Mouse (Mus musculus): Measurements from ENCODE around the gene Jph3.

- TF ChIP-seq POLR2A (IDR thresholded peaks at IDR 0.05; ENCODE audit: insufficient read length, low read depth): no peak
- TF ChIP-seq MAX (IDR thresholded peaks at IDR 0.05; ENCODE audit: low read depth): no peak
- no peak for TF ChIP-seq TCF12 (IDR thresholded peaks at IDR 0.05; ENCODE audit: insufficient read depth, poor library complexity, severe bottlenecking)
- TF ChIP-seq E2F4 (IDR thresholded peaks at IDR 0.05; ENCODE audit: insufficient read depth): no peak
- TF ChIP-seq MYOD1 (IDR thresholded peaks at IDR 0.05; ENCODE audit: control insufficient read depth in 1 of 3, insufficient read length in 2 of 3, low read depth in 2 of 3): no peak
- TF ChIP-seq TCF3 (IDR thresholded peaks at IDR 0.05; ENCODE audit: insufficient read length, low read depth): no peak
- TF ChIP-seq USF1 (IDR thresholded peaks at IDR 0.05; ENCODE audit: low read depth): no peak
Measured at GRCm38 (mm10) chr8:121708406-121708805, 21.0 kb upstream of the Jph3 start.
